Mouse (Mus musculus) neural tube, postnatal 0 days (tissue): ENCODE data around the gene Eci3. TPM values are rescaled to one million over a fixed set of nuclear protein-coding genes. Genes with fewer than 3 reads are reported as not detected.

Source experiments
- polyA plus RNA-seq: library from polyadenylated mRNA; unstranded; fragments of >200 nt; fragmentation: Nextera tagmentation; extraction: Ambion mirVana; gene quantifications from 2 replicates; pipeline ENCODE4 v1.2.1, GENCODE M21; 2015

Gene Eci3
- 0.85 and 0.98 TPM in 2 replicates for polyA plus RNA-seq

DNA sequence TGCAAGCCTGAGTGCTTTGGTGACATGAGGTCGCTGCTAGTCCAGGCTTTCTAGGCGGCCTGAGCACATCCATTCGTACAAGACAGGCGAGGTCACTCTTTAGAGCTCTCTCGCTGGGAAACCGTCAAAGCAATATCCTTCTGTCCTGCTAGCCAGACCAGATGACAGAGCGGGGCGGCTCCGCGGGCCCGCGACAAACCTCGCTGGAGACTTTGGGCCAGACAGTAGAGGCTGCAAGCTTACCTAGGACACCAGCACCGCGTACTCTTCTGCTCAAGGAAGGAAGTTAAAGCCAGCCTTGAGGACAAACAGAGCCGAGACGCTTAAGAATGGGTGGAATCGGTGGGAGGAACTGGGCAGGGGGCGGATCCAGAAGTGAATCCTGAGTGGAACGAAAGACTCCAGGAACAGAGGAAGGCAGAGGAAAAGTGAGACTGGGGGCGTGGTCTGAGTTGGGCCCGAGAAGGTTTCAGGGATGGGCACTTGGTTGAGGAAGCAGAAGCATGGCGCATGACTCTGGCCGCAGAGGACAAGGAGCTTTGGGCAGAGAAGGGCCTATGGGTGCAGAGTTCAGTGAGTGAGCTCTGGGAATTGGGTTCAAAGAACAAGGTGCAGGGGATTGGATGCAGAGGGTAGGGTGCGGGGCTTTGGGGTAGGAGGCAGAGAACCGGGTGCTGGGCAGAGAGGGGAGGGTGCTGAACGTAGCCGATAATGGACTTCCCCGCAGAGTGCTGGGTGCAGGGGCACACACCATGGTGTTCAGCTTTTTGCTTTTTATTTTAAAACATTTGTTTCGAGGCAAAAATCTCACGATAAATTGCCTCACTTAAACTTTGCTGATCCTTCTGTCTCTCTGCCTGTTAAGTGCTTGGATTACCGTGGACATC lies at the start of gene Eci3:
Eci3 (minus strand) TSS at position 300 of the 887 bp plus-strand sequence.

GRCm38 (mm10) chr13:34924210-34924609 lies 39.4 kb downstream of the Eci3 start, which contains the start of the genes Fam217a and 4933417A18Rik:
Gene Fam217a, minus strand, starts transcription at chr13:34924310.
Gene 4933417A18Rik, plus strand, starts transcription at chr13:34924409.

Other genes with a start within 250 kb of the Eci3 start
- not detected in 2 replicates for gene Fam50b, start 229.0 kb downstream of the Eci3 start, polyA plus RNA-seq
- gene Prpf4b, start 88.5 kb downstream of the Eci3 start, polyA plus RNA-seq, result 54.5 and 59.2 TPM in 2 replicates
- gene Fam217a, start 39.5 kb downstream of the Eci3 start, polyA plus RNA-seq, result 1.2 and 1.4 TPM in 2 replicates
- not detected in 2 replicates for gene 4933417A18Rik, start 39.4 kb downstream of the Eci3 start, polyA plus RNA-seq
- 131 and 134 TPM in 2 replicates for gene Eci2, start 63.3 kb upstream of the Eci3 start, polyA plus RNA-seq